Mouse (Mus musculus): ENCODE data around the gene Lrrn2. TPM values are rescaled to one million over a fixed set of nuclear protein-coding genes. Genes with fewer than 3 reads are reported as not detected.

Gene Lrrn2
- polyA plus RNA-seq, 1 experiment from 2014 or later: 9.8 TPM

DNA sequence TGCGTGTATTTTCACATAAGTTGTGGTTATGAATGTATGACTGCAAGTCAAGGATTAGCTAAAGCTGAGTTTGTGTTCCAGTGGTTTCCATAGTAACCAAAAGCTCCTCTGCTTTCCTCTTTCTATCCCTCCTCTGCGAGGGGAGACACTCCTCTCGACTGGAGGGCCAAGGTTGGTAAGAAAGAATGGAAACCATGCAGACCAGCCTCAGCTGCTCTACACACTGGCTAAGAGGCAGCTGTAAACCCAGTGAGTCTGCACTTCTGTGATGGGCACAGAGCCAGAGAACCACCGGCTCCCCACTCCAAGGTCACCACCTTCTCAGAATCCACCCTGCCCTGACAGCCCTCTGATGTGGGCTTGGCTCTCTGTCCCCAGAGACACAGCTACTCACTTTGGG is 28.3 kb upstream of the Lrrn2 start:
- no peak overlapping the region for H3K9ac ChIP-seq
- WGBS: 34% methylated on average over 4 of the region's 4 CpGs
- no peaks in the 10 kb centered on the region for H3K27me3 ChIP-seq (replicated peaks)
- H3K4me2 ChIP-seq: no peak overlapping the region
- H3K27ac ChIP-seq (ENCODE audit: poor library complexity, severe bottlenecking): peak overlapping the region; percentile 80
- peaks cover 39% of the 10 kb centered on the region for H3K4me1 ChIP-seq (replicated peaks)
- H3K9me3 ChIP-seq (replicated peaks): peaks cover 13% of the 10 kb centered on the region
- no peaks in the 10 kb centered on the region for H3K36me3 ChIP-seq
- peak; percentile 68 for ATAC-seq (ENCODE audit: insufficient number of reproducible peaks, low FRiP score)
- no peak overlapping the region for H3K4me3 ChIP-seq

- WGBS: 6% methylated on average over 8 of the region's 8 CpGs
- H3K4me2 ChIP-seq: peak overlapping the region; percentile 38
Measured at GRCm38 (mm10) chr1:132853312-132853711, 26.8 kb upstream of the Lrrn2 start.

DNA sequence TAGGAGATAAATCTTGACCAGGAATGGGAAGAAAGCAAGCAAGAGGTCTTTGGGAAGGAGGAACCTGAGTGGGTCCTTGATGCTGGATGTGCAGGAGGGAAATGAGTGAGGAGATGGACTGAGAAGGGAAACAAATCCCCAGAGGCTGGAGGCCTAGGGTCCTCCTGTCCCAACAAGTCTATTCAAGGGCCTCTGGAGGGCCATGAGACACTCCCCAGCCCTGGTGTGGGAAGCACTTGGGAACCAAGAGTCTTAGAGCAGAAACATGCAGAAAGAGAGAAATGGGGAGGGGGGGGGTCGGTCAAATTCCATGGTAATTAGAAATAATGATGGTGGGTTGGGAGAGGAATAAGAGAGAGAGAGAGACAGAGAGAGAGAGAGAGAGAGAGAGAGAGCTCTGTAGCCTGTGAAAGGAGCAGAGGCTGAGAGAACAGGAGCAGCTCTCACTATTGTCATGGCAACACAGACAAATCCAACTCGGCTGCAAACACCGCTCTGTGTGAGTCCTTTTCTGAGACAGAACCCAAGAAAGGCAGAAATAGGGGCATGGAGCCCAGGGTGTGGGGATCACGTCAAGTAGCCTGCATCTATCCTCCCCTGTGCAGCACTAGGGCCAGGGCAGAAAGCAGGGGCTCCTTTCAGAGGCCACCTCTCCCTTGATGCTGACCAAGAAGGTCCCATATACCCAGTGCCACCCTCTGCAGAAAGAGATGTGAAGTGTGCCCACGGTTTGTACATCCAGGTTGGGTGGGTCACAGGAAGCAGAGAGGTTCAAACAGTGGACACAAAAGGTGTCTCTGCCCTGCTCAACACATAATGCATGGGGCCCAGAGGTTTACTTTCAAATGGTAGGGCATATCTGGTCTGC is 21.3 kb upstream of the Lrrn2 start:
- Histone ChIP-seq H3K4me3 (no peak overlapping the region), H3K9ac (no peak overlapping the region), H3K36me3 (no peaks in the 10 kb centered on the region), H3K27me3 (replicated peaks) (0 out of 2 replicates have a peak, but pooled peaks cover 12% of the 10 kb centered on the region), H3K4me1 (replicated peaks) (peaks cover 32% of the 10 kb centered on the region), H3K27ac (ENCODE audit: poor library complexity, severe bottlenecking) (no peak overlapping the region), H3K9me3 (replicated peaks) (no peaks in the 10 kb centered on the region), H3K4me2 (no peak overlapping the region)
- WGBS: 64% methylated on average over 5 of the region's 5 CpGs
- ATAC-seq (ENCODE audit: insufficient number of reproducible peaks, low FRiP score): no peak

More at GRCm38 (mm10) chr1:132853312-132853711, 26.8 kb upstream of the Lrrn2 start:
- H3K9me3 ChIP-seq (replicated peaks): peaks cover 6% of the 10 kb centered on the region
- H3K9ac ChIP-seq: no peak overlapping the region
- ATAC-seq (ENCODE audit: insufficient number of reproducible peaks, low FRiP score): peak; percentile 78
- H3K27ac ChIP-seq (ENCODE audit: poor library complexity, severe bottlenecking): peak overlapping the region; percentile 80
- H3K4me3 ChIP-seq: no peak overlapping the region
- H3K4me1 ChIP-seq (replicated peaks): peaks cover 39% of the 10 kb centered on the region
- H3K27me3 ChIP-seq (replicated peaks): no peaks in the 10 kb centered on the region
- H3K36me3 ChIP-seq: no peaks in the 10 kb centered on the region

DNA sequence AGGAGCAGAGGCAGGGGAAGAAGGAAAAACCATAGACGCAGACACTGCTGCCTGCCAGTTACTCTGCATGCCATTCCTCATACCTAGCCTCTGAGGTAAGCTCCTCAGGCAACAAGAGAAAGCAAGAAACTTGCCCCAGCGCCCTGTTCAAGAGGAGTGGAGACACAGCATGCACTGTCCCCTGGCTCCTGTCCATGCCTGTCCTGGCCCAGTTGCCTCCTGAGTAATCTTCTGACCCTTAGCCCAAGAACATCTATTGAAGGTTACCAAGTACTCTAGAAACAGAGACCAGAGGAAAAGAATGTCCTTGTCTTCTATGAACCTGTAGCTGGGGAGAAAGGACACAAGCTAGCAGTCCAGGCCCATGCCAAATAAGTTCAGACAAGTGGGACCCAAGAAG is 15.9 kb upstream of the Lrrn2 start:
- no peaks in the 10 kb centered on the region for H3K9me3 ChIP-seq (replicated peaks)
- no peak overlapping the region for H3K4me3 ChIP-seq
- H3K36me3 ChIP-seq: no peaks in the 10 kb centered on the region
- no peak overlapping the region for H3K4me2 ChIP-seq
- WGBS: 60% methylated on average over 2 of the region's 2 CpGs
- no peak overlapping the region for H3K9ac ChIP-seq
- no peak for ATAC-seq (ENCODE audit: insufficient number of reproducible peaks, low FRiP score)
- H3K27ac ChIP-seq (ENCODE audit: poor library complexity, severe bottlenecking): no peak overlapping the region
- 0 out of 2 replicates have a peak, but pooled peaks cover 7% of the 10 kb centered on the region for H3K27me3 ChIP-seq (replicated peaks)
- H3K4me1 ChIP-seq (replicated peaks): peaks cover 10% of the 10 kb centered on the region

DNA sequence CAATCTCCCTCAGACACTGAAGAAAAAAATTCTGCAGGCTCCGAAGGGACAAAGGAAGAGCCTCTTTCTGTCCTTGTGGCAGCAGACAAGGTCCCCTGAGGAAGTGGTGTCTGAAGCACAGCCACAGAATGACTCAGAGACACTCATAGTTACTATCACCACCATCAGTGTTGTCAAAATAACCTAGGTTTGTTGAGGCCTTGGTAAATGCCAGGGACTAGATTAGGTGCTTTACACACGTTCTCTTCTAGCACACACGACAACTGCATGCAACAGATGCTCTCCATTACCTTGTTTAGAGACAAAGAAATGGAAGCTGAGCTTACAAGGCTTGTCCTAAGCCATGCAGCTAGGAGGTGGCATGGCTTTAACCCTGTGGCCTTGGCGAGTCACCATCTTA is 14.5 kb upstream of the Lrrn2 start:
- 60% methylated on average over 4 of the region's 4 CpGs for WGBS

GRCm38 (mm10) chr1:132870327-132870726 is 9.7 kb upstream of the Lrrn2 start:
- H3K9ac ChIP-seq: no peak overlapping the region
- no peak overlapping the region for H3K4me3 ChIP-seq
- no peak overlapping the region for H3K4me2 ChIP-seq
- WGBS: 63% methylated on average over 7 of the region's 7 CpGs
- peaks cover 5% of the 10 kb centered on the region; the same call in 1 of the 2 replicates for H3K4me1 ChIP-seq (replicated peaks)
- no peak overlapping the region for H3K27ac ChIP-seq (ENCODE audit: poor library complexity, severe bottlenecking)
- H3K27me3 ChIP-seq (replicated peaks): 0 out of 2 replicates have a peak, but pooled peaks cover 5% of the 10 kb centered on the region
- ATAC-seq (ENCODE audit: insufficient number of reproducible peaks, low FRiP score): no peak
- no peaks in the 10 kb centered on the region for H3K36me3 ChIP-seq
- no peaks in the 10 kb centered on the region for H3K9me3 ChIP-seq (replicated peaks)

More for the DNA sequence above, 14.5 kb upstream of the Lrrn2 start:
- no peaks in the 10 kb centered on the region for H3K36me3 ChIP-seq
- no peak for ATAC-seq (ENCODE audit: insufficient number of reproducible peaks, low FRiP score)
- 0 out of 2 replicates have a peak, but pooled peaks cover 7% of the 10 kb centered on the region for H3K27me3 ChIP-seq (replicated peaks)
- H3K27ac ChIP-seq (ENCODE audit: poor library complexity, severe bottlenecking): no peak overlapping the region
- H3K9me3 ChIP-seq (replicated peaks): no peaks in the 10 kb centered on the region
- peaks cover 10% of the 10 kb centered on the region for H3K4me1 ChIP-seq (replicated peaks)
- H3K9ac ChIP-seq: no peak overlapping the region
- H3K4me3 ChIP-seq: no peak overlapping the region
- no peak overlapping the region for H3K4me2 ChIP-seq

DNA sequence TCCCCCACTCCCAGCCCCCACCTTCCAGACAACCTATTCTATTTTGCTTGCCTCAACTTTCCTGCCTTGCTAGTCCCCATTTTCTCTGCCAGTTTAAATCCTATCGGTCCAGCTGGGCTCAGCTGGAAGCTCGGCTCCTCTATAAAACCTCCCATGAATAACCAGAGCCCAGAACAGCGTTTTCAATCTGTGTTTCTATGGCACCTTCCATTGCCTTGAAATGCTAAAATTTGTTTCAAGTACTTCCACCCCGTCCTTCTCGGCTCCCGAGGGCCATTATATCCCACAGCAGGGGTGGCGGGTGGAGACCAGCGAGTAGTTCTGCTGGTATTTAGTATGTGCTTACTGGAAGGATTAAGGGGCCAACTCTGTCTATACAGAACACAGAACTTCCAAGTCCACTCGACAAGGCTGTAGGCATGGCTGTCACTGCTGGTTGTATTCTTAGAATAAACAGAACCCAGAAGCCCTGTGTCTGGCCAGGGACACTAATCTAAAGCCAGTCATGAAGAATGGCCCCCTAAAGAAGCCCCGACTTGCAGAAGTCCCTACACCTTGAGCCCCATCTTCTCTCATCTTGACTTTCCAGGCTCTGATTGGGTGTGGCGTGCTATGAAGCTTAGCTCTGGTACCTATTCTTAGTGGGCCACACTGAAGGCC is 992 bp upstream of the Lrrn2 start:
- peaks cover 26% of the 10 kb centered on the region for H3K4me1 ChIP-seq (replicated peaks)
- no peaks in the 10 kb centered on the region for H3K9me3 ChIP-seq (replicated peaks)
- H3K27ac ChIP-seq (ENCODE audit: poor library complexity, severe bottlenecking): no peak overlapping the region
- H3K27me3 ChIP-seq (replicated peaks): peaks cover 59% of the 10 kb centered on the region
- no peak for ATAC-seq (ENCODE audit: insufficient number of reproducible peaks, low FRiP score)
- no peak overlapping the region for H3K9ac ChIP-seq
- H3K4me2 ChIP-seq: peak overlapping the region; percentile 97; the same call in 1 of the 2 replicates
- 21% methylated on average over 11 of the region's 11 CpGs for WGBS
- H3K4me3 ChIP-seq: no peak overlapping the region
- no peaks in the 10 kb centered on the region for H3K36me3 ChIP-seq

GRCm38 (mm10) chr1:132879801-132880160 is 292 bp upstream of the Lrrn2 start:
- H3K4me1 ChIP-seq (replicated peaks): peaks cover 28% of the 10 kb centered on the region
- H3K36me3 ChIP-seq: no peaks in the 10 kb centered on the region
- 7% methylated on average over 8 of the region's 8 CpGs for WGBS
- peak overlapping the region; percentile 69 for H3K4me3 ChIP-seq
- H3K27ac ChIP-seq (ENCODE audit: poor library complexity, severe bottlenecking): no peak overlapping the region
- no peaks in the 10 kb centered on the region for H3K9me3 ChIP-seq (replicated peaks)
- H3K9ac ChIP-seq: peak overlapping the region; percentile 83
- peak overlapping the region; percentile 97 for H3K4me2 ChIP-seq
- H3K27me3 ChIP-seq (replicated peaks): peaks cover 59% of the 10 kb centered on the region
- ATAC-seq (ENCODE audit: insufficient number of reproducible peaks, low FRiP score): peak; percentile 22; the same call in 1 of the 2 replicates

DNA sequence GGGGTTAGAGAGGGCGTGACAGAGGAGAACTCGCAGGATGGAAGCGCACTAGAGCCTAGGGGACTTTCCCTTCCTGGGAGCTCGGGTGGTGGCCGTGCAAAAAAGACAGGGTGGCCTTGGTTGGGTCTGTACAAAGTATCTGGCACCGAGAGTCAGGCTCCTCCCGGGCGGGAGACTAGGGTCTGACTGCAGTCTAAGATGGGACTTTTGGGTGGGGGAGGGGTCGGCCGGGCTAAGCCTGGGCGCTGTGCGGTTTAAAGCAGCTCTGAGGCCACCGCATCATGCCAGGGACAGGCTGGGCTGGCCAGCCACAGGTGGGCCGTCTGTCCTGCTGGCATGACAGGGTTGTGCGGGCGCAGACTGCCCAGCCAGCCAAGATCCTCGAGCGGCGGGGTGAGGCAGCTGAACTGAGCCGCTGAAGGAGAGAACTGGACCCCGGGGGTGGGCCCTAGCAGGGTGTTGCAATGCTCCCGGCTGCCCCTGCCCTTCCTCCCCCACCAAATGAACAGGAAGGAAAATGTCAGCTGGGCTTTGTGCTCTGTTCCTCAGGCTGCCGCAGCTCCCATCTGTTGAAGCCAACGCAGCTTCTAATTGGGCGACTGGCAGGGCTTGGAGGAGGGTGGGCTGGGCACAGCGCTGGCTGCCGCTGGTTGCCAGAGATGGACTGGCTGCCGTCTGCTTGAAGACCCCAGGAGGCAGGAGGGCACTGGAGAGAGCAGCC is 1.1 kb downstream of the Lrrn2 start:
- peak; percentile 16 for ATAC-seq (ENCODE audit: insufficient number of reproducible peaks, low FRiP score)
- no peak overlapping the region for H3K27ac ChIP-seq (ENCODE audit: poor library complexity, severe bottlenecking)
- H3K4me1 ChIP-seq (replicated peaks): peaks cover 40% of the 10 kb centered on the region
- H3K4me2 ChIP-seq: peak overlapping the region; percentile 97
- peak overlapping the region; percentile 83 for H3K9ac ChIP-seq
- H3K36me3 ChIP-seq: no peaks in the 10 kb centered on the region
- peaks cover 59% of the 10 kb centered on the region for H3K27me3 ChIP-seq (replicated peaks)
- H3K9me3 ChIP-seq (replicated peaks): no peaks in the 10 kb centered on the region
- H3K4me3 ChIP-seq: peak overlapping the region; percentile 69
- WGBS: under 1% methylated on average over 28 of the region's 28 CpGs

DNA sequence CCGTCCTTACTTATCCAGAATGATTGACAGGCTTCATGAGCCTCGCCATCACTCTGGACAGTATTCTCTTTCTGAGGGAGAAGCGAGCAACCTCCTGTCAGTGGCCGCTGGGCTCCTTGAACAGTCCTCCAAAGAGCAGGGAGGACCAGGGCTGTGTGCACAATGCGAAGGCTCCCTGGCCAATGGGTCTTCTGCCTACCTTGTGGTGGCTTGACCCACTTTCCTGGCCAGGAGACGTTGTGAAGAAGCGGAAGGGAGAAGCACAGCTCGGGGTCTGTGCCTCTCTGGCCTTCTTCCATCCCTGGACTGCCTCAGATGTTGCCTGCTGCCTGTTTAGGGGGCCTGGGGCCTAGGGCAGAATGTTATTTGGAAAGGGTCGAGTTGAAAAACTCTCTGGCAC is 1.8 kb downstream of the Lrrn2 start:
- Histone ChIP-seq H3K9me3 (replicated peaks) (no peaks in the 10 kb centered on the region), H3K4me3 (peak overlapping the region; percentile 69), H3K4me2 (peak overlapping the region; percentile 97), H3K4me1 (replicated peaks) (peaks cover 44% of the 10 kb centered on the region), H3K27me3 (replicated peaks) (peaks cover 54% of the 10 kb centered on the region), H3K36me3 (no peaks in the 10 kb centered on the region), H3K27ac (ENCODE audit: poor library complexity, severe bottlenecking) (no peak overlapping the region), H3K9ac (no peak overlapping the region)
- no peak for ATAC-seq (ENCODE audit: insufficient number of reproducible peaks, low FRiP score)
- WGBS: 42% methylated on average over 9 of the region's 9 CpGs

DNA sequence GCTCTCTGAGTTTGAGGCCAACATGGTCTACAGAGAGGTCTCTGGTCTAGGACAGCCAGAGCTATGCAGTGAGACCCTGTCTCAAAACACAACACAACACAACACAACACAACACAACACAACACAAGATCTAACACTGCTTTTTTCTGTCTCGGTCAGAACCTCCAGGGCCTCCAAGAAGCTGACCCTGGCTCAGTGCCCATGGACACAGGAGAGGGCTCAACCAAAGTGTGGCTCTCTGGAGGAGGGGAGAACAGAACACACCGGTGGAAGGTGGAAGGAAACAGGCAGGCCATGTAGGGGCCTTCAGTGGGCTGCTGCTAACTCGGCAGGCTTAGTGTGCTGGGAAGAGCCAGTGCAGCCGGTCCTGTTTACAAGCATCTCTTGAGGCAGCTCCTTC is 5.6 kb downstream of the Lrrn2 start:
- no peaks in the 10 kb centered on the region for H3K9me3 ChIP-seq (replicated peaks)
- H3K27me3 ChIP-seq (replicated peaks): peaks cover 27% of the 10 kb centered on the region
- H3K9ac ChIP-seq: no peak overlapping the region
- peaks cover 35% of the 10 kb centered on the region for H3K4me1 ChIP-seq (replicated peaks)
- no peaks in the 10 kb centered on the region; the same call in 1 of the 2 replicates for H3K36me3 ChIP-seq
- ATAC-seq (ENCODE audit: insufficient number of reproducible peaks, low FRiP score): no peak
- no peak overlapping the region for H3K27ac ChIP-seq (ENCODE audit: poor library complexity, severe bottlenecking)
- no peak overlapping the region for H3K4me2 ChIP-seq
- H3K4me3 ChIP-seq: no peak overlapping the region
- 43% methylated on average over 4 of the region's 4 CpGs for WGBS

Measured in heart, embryonic 12.5 days (tissue).